Comparison of ENCODE assay signal across 8 mouse cellular contexts in the genomic region with DNA sequence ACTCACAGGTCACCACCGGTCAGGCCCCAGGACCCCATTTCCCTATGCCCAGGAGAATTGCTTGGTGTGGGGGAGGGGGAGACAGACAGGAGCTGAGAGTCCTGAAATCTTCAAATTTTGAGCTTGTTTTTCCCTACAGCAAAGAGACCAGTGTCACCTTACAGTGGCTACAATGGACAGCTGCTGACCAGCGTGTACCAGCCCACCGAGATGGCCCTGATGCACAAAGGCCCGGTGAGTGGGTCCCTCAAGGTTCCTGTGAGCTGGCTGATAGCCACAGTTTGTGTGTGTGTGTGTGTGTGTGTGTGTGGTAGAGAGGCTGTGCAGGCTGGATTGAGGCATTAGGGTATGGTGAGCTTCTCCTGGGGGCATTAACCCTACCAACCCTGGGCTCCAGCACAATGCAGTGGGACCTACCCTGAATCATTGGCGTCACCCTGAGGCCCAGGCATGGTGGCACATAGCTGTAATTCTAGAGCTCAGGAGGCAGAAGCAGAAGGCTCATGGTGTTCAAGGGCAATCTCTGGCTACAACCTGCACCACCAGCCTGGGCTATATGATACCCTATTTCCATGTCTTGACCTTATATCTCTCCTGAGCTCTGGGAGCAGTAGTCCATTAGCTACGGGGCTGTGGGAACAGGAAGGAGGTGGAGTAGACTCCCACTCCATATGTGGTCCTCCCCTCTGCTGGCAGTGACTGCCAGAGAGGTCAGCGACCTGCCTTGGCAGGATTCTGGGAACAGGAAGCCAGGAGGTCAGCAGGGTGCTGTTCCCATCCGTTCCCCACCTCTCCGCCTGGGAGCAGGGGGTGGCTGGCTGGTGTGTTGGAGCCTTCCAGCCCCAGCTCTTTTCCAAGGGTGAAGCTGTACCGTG. TPM values are rescaled to one million over a fixed set of nuclear protein-coding genes. Genes with fewer than 3 reads are reported as not detected.
DNase-seq lines count a peak whose midpoint lies in the region; ATAC-seq lines count a peak whose summit lies in the region.

No protein-coding gene starts in this region.

- 69% methylated on average over 10 of the region's 10 CpGs for WGBS in midbrain, embryonic 11.5 days
- WGBS in midbrain, embryonic 16.5 days = 76% methylated on average over 10 of the region's 10 CpGs
- WGBS in kidney, embryonic 14.5 days = 16% methylated on average over 10 of the region's 10 CpGs

- H3K9me3 ChIP-seq in midbrain, embryonic 11.5 days (ENCODE audit: control insufficient read depth, low read length) = no peaks in the 10 kb centered on the region
- no peaks in the 10 kb centered on the region for H3K9me3 ChIP-seq in midbrain, embryonic 16.5 days (replicated peaks; ENCODE audit: control insufficient read depth, low read length, poor library complexity, severe bottlenecking)
- H3K9me3 ChIP-seq in kidney, embryonic 14.5 days (ENCODE audit: control insufficient read depth, low read length) = no peaks in the 10 kb centered on the region

- no peaks in the 10 kb centered on the region for H3K4me1 ChIP-seq in midbrain, embryonic 11.5 days (ENCODE audit: control insufficient read depth, insufficient read depth, low read length)
- no peaks in the 10 kb centered on the region for H3K4me1 ChIP-seq in midbrain, embryonic 16.5 days (ENCODE audit: control insufficient read depth, insufficient read depth, low read length)
- H3K4me1 ChIP-seq in kidney, embryonic 14.5 days (ENCODE audit: control insufficient read depth, insufficient read depth, low read length) = peaks cover 34% of the 10 kb centered on the region

- no peak overlapping the region for H3K4me2 ChIP-seq in midbrain, embryonic 11.5 days
- H3K4me2 ChIP-seq in midbrain, embryonic 16.5 days (ENCODE audit: low read length) = no peak overlapping the region
- peak overlapping the region; percentile 4; the same call in 1 of the 2 replicates for H3K4me2 ChIP-seq in kidney, embryonic 14.5 days (replicated peaks; ENCODE audit: low read depth, low read length)

- no peak for ATAC-seq in midbrain, embryonic 11.5 days (ENCODE audit: low FRiP score)
- ATAC-seq in midbrain, embryonic 16.5 days = no peak
- peak; percentile 68; the same call in 1 of the 2 replicates for ATAC-seq in kidney, embryonic 14.5 days (ENCODE audit: low FRiP score, low TSS enrichment)

- H3K4me3 ChIP-seq in midbrain, embryonic 11.5 days (ENCODE audit: low read depth, low read length) = no peak overlapping the region
- H3K4me3 ChIP-seq in midbrain, embryonic 16.5 days (ENCODE audit: low read depth, low read length) = no peak overlapping the region
- H3K4me3 ChIP-seq in kidney, embryonic 14.5 days (ENCODE audit: low read length) = no peak overlapping the region

- H3K27ac ChIP-seq in midbrain, embryonic 11.5 days (ENCODE audit: low read depth, low read length) = no peak overlapping the region
- H3K27ac ChIP-seq in midbrain, embryonic 16.5 days (ENCODE audit: low read length) = no peak overlapping the region
- H3K27ac ChIP-seq in kidney, embryonic 14.5 days (ENCODE audit: low read depth, low read length) = peak overlapping the region; percentile 78

- no peaks in the 10 kb centered on the region for H3K27me3 ChIP-seq in midbrain, embryonic 11.5 days (ENCODE audit: control insufficient read depth, insufficient read depth, low read length)
- no peaks in the 10 kb centered on the region for H3K27me3 ChIP-seq in midbrain, embryonic 16.5 days (ENCODE audit: control insufficient read depth, insufficient read depth, low read depth, low read length)
- H3K27me3 ChIP-seq in kidney, embryonic 14.5 days (ENCODE audit: control insufficient read depth, insufficient read depth, low read length) = no peaks in the 10 kb centered on the region

- H3K9ac ChIP-seq in midbrain, embryonic 11.5 days (ENCODE audit: low read length) = no peak overlapping the region
- no peak overlapping the region for H3K9ac ChIP-seq in midbrain, embryonic 16.5 days (ENCODE audit: low read depth, low read length)
- H3K9ac ChIP-seq in kidney, embryonic 14.5 days (ENCODE audit: low read depth, low read length) = peak overlapping the region; percentile 13; the same call in 1 of the 2 replicates

- peak; percentile 49 for DNase-seq in midbrain, embryonic 11.5 days (ENCODE audit: low spot score, missing footprints)
- DNase-seq in heart, adult 11 months = peak; percentile 98
- peak; percentile 65 to 84 for DNase-seq in lung, postnatal 4 days
- no peak for DNase-seq in thymus, postnatal 10 days (ENCODE audit: low spot score in 2 of 2)
- no peak for DNase-seq in left cerebral cortex, adult 11 months (ENCODE audit: low spot score)
- no peak for DNase-seq in c-Kit-positive CD71-positive TER-119-positive erythroid progenitor cells, embryonic 14.5 days (ENCODE audit: low spot score)

- H3K36me3 ChIP-seq in midbrain, embryonic 11.5 days (ENCODE audit: control insufficient read depth, insufficient read depth, low read length) = no peaks in the 10 kb centered on the region
- H3K36me3 ChIP-seq in midbrain, embryonic 16.5 days (ENCODE audit: control insufficient read depth, insufficient read depth, low read length) = no peaks in the 10 kb centered on the region
- peaks cover 62% of the 10 kb centered on the region for H3K36me3 ChIP-seq in kidney, embryonic 14.5 days (ENCODE audit: control insufficient read depth, insufficient read depth, low read length)

RNA-seq across cellular contexts. Expression of a gene that starts 15.8 kb away (rescaled TPM):
- polyA plus RNA-seq in midbrain, embryonic 11.5 days (2014; fragmentation: Nextera tagmentation; extraction: Ambion mirVana) = 8.9 and 10.7 TPM in 2 replicates
- polyA plus RNA-seq in midbrain, embryonic 16.5 days (2015; fragmentation: Nextera tagmentation; extraction: Ambion mirVana) = 5.4 and 7.4 TPM in 2 replicates
- 49.9 and 105 TPM in 2 replicates for polyA plus RNA-seq in kidney, embryonic 14.5 days (2014; fragmentation: Nextera tagmentation; extraction: Ambion mirVana)

RNA-seq across cellular contexts. Expression of a gene that starts 23.1 kb away (rescaled TPM):
- polyA plus RNA-seq in midbrain, embryonic 11.5 days (2014; fragmentation: Nextera tagmentation; extraction: Ambion mirVana) = 0.79 and 1.1 TPM in 2 replicates
- 1.2 and 1.3 TPM in 2 replicates for polyA plus RNA-seq in midbrain, embryonic 16.5 days (2015; fragmentation: Nextera tagmentation; extraction: Ambion mirVana)
- polyA plus RNA-seq in kidney, embryonic 14.5 days (2014; fragmentation: Nextera tagmentation; extraction: Ambion mirVana) = 0.91 and 1.2 TPM in 2 replicates

Comparison
In these comparisons a context has a peak if more than half of its experiments do, and no peak if none do; other contexts are left out.
1. DNase-seq: peak in midbrain, embryonic 11.5 days (single experiment), heart, adult 11 months (single experiment) and lung, postnatal 4 days (2 of 2); none in thymus, postnatal 10 days (0 of 2), left cerebral cortex, adult 11 months (single experiment) and c-Kit-positive CD71-positive TER-119-positive erythroid progenitor cells, embryonic 14.5 days (single experiment).